Mouse (Mus musculus) natural killer cell, adult 2 months (primary cell): ENCODE results near the gene Tmem176b.
"Not testable (repeated sequence)": the region's sequence is repeated elsewhere in the genome, so short reads cannot be mapped to it uniquely, and the experiment has no call there.

Source experiments
- DNase-seq, 2 experiments: peaks; one replicate each; pipeline ENCODE4 v3.0.0; 2022; ENCODE audit warnings: low spot score in 2 of 2

Gene Tmem176b

GRCm38 (mm10) chr6:48840973-48841625 lies at the start of gene Tmem176b:
TSS of gene Tmem176b (minus strand) at chr6:48841496.
- DNase-seq: no peak

- DNase-seq: no peak
Measured at GRCm38 (mm10) chr6:48876510-48877135, 35.3 kb upstream of the Tmem176b start.

DNA sequence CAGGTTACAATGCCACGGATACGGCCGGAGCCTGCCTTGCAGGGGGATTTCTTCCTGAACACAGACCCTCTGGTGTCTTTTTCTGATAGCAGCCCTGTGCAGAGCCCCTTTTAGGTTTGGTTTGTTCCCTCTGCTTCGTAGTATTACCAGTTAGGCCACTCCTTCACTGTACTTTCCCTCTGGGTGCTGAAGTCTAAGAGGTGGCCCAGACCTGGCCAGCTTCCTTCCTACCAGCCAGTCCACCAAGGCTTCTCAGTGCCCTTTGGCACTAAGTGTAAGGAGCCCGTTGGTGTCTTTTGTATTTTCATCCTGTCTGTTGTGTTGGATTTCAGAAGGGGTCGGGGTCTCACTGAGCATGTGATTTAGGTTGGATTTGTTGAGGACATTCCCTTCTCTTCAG lies 34.2 kb upstream of the Tmem176b start:
- no peak for DNase-seq

DNA sequence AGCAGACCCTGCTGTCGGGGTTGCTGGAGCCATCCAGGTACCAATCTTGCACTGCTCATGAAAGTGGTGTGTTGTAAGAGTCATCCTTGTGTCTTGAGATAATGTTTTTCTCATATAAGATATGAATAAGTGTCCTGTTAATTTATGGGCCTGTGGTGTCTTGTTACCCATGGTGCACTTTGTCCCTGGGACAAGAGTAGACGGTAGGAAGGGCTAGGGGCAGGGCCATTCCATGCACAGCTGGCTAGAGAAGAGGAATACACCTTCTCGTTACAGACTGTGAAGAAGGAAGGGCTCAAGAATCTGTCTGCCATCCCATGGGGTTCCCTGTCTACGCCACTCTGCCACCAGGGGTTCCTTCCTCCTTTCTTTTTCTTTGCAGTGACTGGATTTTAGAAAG lies 33.3 kb upstream of the Tmem176b start:
- DNase-seq: no peak

DNA sequence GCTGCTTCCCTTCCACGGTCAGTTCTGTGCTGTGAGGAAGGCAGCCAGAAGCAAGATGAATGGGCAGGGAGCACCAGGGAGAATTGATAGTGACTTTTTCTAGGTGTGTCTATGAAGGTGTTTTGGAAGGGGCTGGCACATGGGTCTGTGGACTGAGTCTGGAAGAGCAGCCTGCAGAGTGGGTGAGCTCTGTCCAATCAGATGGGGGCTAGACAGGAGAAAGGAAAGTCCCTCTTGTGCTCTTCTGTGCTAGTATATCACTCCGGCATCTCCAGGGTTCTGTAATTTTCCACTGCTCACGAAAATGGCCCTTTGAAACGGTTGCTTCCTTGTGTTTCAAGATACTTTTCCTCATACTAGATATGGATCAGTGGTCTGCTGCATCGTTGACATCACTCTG lies 31.3 kb upstream of the Tmem176b start, which contains the start of gene Aoc1:
TSS of gene Aoc1 (plus strand) at position 301 of the 400 bp plus-strand sequence.
- DNase-seq: no peak

- no peak for DNase-seq
Measured at GRCm38 (mm10) chr6:48869774-48870173, 28.5 kb upstream of the Tmem176b start.

DNA sequence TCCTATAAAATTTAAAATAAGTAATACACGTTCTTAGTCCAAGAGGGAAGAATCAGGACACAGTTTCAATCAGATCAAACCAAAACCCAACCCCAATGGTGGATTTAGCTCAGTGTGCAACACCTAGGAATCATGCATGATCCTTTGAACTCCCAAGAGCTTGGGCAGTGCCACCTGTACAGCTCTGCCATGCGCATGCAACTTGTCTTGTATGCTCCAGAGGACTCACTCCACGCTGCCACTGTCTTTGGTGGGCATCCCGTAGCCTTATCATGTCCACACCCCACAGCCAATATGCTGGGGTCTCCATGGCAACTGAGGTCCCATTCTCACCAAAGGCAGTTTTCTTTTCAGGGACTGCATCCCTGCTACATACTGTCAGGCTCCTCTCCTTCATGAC lies 25.9 kb upstream of the Tmem176b start:
- DNase-seq: no peak

- DNase-seq: not testable (repeated sequence)
Measured at GRCm38 (mm10) chr6:48866355-48866950, 25.2 kb upstream of the Tmem176b start.

GRCm38 (mm10) chr6:48865152-48865745 lies 24.0 kb upstream of the Tmem176b start:
- no peak for DNase-seq

DNA sequence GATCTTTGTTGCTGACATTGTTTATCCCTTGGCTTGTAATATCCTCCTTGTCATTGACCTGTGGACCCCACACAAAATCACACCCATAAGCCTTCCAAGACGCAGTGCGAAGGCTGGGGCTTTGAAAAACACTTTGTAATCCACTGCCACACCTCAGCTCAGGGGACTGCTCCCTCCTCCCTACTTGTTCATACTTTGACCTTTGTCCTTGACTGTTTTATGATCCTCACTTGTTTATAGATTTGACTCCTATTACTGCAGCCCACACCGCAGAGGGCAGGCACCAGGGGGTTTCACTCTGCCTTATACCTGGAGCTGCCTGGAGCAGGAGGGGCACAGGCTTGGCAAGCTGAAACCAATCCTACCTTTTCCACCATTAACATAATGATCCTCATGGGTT lies 23.4 kb upstream of the Tmem176b start:
- DNase-seq: no peak

DNA sequence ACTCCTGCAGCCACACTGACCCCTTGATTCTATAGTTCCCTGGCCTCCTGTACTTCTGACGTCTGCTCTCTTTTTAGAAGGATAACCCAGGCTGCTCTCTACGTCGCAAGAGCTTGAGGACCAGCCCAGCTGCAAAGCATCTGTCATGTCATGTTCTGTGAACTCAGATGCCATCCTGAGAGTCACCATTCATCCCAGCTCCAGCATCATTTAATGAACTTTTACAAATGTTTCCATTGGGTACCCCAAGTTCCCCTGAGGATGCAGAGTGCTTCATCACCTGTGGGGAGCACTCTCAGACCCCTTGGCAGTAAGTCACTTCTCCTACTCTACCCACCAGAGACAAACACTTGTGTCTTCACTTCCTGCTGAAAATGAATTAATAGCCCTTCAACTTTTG lies 22.9 kb upstream of the Tmem176b start:
- no peak for DNase-seq

DNA sequence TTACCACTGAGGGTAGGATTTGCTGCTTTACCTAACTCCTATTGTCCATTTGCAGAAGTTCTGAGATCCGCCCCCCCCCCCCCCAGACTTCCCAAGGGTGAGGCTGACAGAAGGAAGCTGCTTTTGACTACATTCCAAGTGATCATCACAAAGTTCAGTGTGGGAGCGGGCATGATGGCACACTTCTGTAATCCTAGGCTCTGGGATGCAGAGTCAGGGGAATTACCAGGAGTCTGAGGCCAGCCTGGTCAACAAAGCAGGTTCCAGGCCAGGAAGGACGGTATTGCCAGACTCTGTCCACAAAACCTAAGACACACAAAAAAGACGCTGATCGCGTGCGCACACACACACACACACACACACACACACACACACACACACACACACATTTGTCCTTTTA lies 22.2 kb upstream of the Tmem176b start:
- no peak for DNase-seq

DNA sequence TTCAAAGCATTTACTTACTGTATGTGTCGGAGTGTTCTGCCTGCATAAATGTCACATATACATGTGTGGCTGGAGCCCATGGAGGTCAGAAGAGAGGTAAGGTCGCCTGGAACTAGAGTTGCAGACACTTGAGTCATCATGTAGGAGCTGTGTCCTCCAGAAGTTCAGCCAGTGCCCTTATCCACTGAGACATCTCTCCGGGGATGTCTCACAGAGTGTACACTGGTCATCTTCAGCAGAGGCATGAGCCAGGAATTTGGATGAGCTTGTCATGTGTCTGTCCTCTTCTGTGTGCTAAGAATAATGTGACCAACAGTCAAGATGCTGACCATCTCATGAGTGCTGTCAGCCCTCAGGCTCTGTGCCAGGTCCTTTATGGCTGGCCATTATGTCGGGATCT lies 21.5 kb upstream of the Tmem176b start:
- DNase-seq: no peak

GRCm38 (mm10) chr6:48861616-48862280 lies 20.5 kb upstream of the Tmem176b start:
- no peak for DNase-seq

DNA sequence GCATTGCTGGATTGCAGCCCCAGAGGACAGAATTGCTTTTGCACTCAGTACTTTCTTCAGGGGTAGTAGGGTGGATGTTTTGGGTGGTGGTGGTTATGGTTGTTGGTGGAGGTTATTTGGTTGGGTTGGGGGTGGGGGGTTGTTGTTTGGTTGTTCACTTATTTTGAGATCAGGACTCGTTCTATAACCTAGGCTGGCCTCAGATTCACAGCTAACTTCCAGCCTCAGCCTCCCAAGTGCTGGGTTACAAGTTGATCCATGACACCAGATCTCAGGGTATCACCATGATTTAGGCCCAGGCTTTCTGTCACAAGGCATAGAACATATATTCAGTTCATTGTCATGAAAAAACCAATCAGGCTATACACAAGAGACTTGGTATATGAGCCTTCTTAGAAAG lies 19.6 kb upstream of the Tmem176b start:
- DNase-seq: no peak

DNA sequence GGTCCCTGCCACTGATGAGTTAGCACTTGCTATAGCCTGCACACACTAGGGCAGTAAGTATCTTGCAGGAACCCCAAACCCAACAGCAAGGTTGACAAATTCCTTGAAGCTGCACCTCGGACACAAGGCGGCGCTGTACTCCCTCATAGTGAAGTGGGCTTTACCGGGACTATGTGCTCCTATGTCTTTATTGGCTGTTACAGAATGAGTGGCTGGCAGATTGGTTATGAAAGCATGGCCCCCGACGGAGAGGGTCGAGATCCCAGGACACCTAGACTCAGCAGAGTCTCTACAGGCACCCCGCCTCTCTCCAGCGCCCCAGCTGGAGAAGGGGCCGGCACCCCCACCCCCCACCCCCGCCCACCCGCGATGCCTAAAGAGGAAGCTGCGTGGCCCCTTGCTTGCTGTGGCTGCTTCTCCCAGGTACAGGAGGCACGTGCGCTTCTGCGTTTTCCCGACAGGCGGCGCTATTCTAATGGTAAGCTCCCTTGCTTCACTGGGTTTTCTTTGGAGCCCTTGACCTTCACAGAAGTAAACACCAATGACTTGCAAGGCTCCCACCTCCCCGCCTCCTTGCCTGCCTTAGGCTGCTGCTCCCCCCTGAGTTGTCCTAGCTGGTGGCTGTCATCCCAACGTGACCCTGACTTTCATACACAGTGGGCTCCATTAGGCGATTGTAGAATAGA lies 19.0 kb upstream of the Tmem176b start:
- DNase-seq: peak; percentile 50 to 64

DNA sequence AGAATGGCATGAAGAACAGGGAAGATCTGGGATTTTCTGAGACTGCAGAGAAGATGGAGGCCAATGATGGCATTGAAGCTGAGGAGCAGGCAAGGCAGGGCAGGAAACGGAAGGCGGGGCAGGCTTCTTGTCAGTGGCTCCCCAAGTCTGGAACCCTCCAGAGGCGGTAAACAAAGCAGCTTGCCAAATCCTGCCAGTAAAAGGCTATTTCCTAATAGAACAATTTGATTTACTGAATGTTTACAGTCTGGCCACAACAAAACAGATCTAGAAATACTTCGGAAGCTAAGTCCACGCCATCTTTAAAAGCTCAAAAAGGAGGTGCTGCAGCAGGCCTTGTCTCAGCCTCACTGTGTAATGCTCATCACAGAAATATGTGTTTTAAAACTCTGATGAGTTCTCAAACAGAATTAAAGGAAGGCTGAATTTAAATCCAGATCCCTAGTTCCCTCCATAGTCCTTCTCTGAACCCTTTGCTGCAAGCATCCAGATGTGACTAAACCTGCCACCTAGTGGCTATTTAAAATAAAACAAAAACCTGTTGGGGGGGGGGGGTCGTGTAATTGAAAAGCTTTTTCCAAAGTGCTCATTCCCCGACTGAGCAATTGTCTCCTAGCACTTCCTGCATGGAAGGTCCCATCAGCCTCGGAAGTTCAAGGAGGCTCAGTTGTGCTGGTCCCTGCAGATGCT lies 16.5 kb upstream of the Tmem176b start:
- DNase-seq: no peak

- DNase-seq: no peak
Measured at GRCm38 (mm10) chr6:48854155-48854554, 12.9 kb upstream of the Tmem176b start.

DNA sequence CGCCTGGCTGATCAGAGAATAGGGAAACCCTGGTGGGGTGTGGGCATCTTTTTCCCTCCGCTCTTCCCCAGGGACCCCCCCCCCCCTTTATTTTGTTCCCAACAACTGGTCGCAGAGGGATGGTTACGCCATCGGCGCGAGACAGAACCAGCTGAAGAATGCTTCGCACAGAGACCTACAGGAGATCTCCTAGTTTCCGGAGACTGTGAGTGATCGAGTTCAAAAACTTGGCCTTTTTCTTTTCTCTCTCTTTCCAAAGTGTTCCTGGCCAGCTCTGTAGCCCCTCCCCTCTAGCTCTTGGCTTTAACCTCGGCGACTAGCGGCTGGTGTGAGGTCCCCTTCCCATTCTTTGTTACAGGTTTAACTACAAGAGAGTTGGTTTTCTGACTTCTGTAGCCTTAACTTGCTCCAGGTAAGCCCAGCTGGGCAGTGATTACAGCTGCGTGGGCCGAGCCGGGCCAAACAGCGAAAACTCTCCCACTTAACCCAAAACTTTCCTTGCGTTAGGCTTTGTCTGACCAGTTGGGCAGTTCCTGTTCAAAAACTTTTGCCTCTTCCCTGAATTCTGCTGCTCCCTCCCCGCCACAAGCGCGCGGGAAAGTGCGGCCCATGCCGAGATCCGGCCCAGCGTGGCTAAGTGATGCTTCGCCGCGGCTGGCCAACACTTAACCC lies 10.7 kb upstream of the Tmem176b start:
- no peak for DNase-seq

DNA sequence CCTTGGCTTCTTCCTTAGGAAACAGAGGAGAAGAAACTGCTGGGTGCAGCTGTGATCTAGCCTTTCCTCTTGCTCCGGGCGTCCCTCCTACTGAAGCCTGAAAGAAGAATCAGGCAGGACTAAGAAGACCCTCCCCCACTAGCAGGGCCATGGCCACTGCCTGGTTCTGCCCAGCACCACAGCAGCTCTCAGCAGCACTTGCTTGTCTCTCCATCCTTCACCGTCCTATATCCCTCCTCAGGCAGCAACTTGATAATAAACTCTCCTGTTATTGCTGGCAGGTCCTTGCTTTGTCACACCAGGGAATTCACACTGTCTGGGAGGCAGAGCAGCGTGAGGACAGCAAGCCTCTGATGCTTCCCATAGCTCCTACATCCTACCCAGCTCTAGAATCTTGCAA lies 3.8 kb upstream of the Tmem176b start:
- no peak for DNase-seq
